Mouse (Mus musculus): ENCODE measurements around the gene Shisa7. TPM values are rescaled to one million over a fixed set of nuclear protein-coding genes. Genes with fewer than 3 reads are reported as not detected.

Shisa7 gene
- polyA plus RNA-seq, 1 experiment from 2014 or later, result 1.0 TPM

DNA sequence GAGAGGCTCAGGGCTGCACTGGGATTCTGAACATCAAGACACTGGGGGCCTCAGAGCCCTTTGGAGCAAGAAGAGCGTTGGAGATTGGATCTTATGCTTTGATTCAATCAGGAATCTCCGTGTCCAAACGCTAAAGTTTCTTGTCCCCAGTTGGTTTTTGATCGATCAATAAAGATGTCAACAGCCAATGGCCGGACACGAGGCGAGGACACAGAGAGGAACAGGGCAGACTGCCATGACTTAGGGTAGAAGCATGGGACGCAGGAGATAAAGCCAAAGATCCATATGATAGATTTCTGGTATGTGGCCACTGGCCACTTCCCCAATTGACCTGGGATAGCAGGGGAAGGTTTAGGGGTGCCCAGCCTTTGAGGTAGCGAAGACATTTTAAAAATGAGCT, 12.0 kb upstream of the Shisa7 start:
- no peak overlapping the region for H3K27ac ChIP-seq (ENCODE audit: low read length)
- no peaks in the 10 kb centered on the region for H3K27me3 ChIP-seq (ENCODE audit: control insufficient read depth, insufficient read depth, low read length)
- no peaks in the 10 kb centered on the region for H3K36me3 ChIP-seq (ENCODE audit: control insufficient read depth, insufficient read depth, low read length)
- H3K4me1 ChIP-seq (ENCODE audit: control insufficient read depth, insufficient read depth, low read length), result no peaks in the 10 kb centered on the region
- no peak for ATAC-seq (ENCODE audit: insufficient number of reproducible peaks, insufficient read depth, low FRiP score, low read depth)
- no peaks in the 10 kb centered on the region for H3K9me3 ChIP-seq (ENCODE audit: control insufficient read depth, low read depth, low read length)
- no peak overlapping the region for H3K4me3 ChIP-seq (ENCODE audit: low read depth, low read length)
- no peak overlapping the region for H3K9ac ChIP-seq (replicated peaks; ENCODE audit: low read depth, low read length)
- 85% methylated on average over 9 of the region's 9 CpGs for WGBS
- H3K4me2 ChIP-seq (replicated peaks; ENCODE audit: low read depth, low read length), result no peak overlapping the region

DNA sequence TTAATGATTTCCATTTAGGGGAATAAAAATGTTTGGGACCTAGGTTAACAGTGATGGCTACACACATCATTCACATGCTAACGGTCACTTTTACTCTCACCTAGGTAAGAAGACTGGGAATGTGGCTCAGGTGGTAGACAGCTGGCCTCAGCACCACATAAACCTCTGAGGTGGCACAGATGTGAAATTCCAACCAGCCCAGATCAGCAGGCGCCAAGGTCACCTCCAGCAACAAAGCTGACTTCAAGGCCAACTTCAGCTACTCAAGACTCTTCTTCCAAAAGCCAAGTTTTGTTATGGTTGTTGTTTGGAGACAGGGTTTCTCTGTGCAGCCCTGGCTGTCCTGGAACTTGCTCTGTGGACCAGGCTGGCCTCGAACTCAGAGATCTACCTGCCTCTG, 9.1 kb upstream of the Shisa7 start:
- no peak for ATAC-seq (ENCODE audit: insufficient number of reproducible peaks, insufficient read depth, low FRiP score, low read depth)
- Histone ChIP-seq H3K4me2 (replicated peaks; ENCODE audit: low read depth, low read length) (no peak overlapping the region), H3K27me3 (ENCODE audit: control insufficient read depth, insufficient read depth, low read length) (no peaks in the 10 kb centered on the region), H3K9ac (replicated peaks; ENCODE audit: low read depth, low read length) (no peak overlapping the region), H3K9me3 (ENCODE audit: control insufficient read depth, low read depth, low read length) (no peaks in the 10 kb centered on the region), H3K4me3 (ENCODE audit: low read depth, low read length) (no peak overlapping the region), H3K36me3 (ENCODE audit: control insufficient read depth, insufficient read depth, low read length) (no peaks in the 10 kb centered on the region), H3K4me1 (ENCODE audit: control insufficient read depth, insufficient read depth, low read length) (no peaks in the 10 kb centered on the region), H3K27ac (ENCODE audit: low read length) (no peak overlapping the region)
- 71% methylated on average over 3 of the region's 3 CpGs for WGBS

DNA sequence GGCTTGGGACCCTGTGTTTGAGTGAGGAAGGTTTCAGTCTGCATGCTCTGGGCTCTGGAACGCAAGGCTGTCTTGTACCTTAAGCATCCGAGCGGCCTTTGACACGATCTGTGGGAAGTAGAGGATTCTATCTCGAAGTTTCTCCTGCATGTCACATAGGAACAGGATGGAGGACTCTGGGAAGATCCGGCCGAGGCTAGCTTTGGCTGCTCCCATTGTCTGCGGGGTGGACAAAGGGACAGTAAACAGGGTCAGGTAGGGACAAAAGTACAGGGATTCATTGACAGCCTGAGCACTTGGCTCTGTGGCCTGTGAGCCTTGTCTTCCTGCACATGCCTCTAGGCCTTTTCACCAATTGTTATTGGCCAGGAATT, 6.8 kb upstream of the Shisa7 start:
- Histone ChIP-seq H3K9me3 (ENCODE audit: control insufficient read depth, low read depth, low read length) (no peaks in the 10 kb centered on the region), H3K4me2 (replicated peaks; ENCODE audit: low read depth, low read length) (no peak overlapping the region), H3K27me3 (ENCODE audit: control insufficient read depth, insufficient read depth, low read length) (no peaks in the 10 kb centered on the region), H3K27ac (ENCODE audit: low read length) (no peak overlapping the region), H3K9ac (replicated peaks; ENCODE audit: low read depth, low read length) (no peak overlapping the region), H3K36me3 (ENCODE audit: control insufficient read depth, insufficient read depth, low read length) (no peaks in the 10 kb centered on the region), H3K4me1 (ENCODE audit: control insufficient read depth, insufficient read depth, low read length) (no peaks in the 10 kb centered on the region), H3K4me3 (ENCODE audit: low read depth, low read length) (no peak overlapping the region)
- 72% methylated on average over 8 of the region's 8 CpGs for WGBS
- ATAC-seq (ENCODE audit: insufficient number of reproducible peaks, insufficient read depth, low FRiP score, low read depth), result no peak

DNA sequence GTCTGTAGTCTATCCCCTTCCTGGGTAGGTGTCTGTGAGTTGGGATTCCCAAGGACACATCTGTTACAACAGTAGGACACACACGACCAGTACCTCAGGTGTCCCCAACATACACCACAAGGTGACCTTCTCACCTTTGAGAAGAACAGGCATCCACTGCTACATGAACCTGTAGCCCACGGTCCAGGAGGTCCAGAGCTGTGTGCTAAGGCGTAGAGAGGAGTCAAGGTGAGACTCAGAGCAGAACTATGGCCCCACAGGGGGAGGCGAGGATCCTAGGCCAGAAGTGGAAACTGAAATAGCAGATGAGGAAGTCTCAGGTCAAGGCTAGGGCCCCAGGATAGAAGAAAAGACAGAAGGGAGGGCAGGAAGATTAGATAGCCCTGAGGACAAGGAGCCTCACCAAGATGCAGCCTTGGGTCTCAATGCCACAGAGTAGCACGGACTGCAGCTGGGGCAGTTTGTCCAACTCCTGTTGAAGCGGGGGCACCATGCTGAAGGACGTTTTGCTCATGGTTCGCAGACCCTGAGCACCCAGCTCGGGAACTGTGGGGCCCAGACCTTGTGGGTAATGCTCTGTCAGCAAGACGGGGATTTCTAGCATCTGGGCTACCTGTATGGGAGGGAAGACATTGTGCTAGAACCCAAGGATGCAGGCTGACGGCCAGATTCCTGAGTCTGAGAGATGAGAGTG, 6.3 kb upstream of the Shisa7 start:
- no peak overlapping the region for H3K9ac ChIP-seq (replicated peaks; ENCODE audit: low read depth, low read length)
- H3K9me3 ChIP-seq (ENCODE audit: control insufficient read depth, low read depth, low read length), result no peaks in the 10 kb centered on the region
- H3K36me3 ChIP-seq (ENCODE audit: control insufficient read depth, insufficient read depth, low read length), result no peaks in the 10 kb centered on the region
- WGBS, result 79% methylated on average over 11 of the region's 11 CpGs
- H3K27ac ChIP-seq (ENCODE audit: low read length), result no peak overlapping the region
- no peak overlapping the region for H3K4me3 ChIP-seq (ENCODE audit: low read depth, low read length)
- no peak overlapping the region for H3K4me2 ChIP-seq (replicated peaks; ENCODE audit: low read depth, low read length)
- H3K4me1 ChIP-seq (ENCODE audit: control insufficient read depth, insufficient read depth, low read length), result no peaks in the 10 kb centered on the region
- H3K27me3 ChIP-seq (ENCODE audit: control insufficient read depth, insufficient read depth, low read length), result no peaks in the 10 kb centered on the region
- no peak for ATAC-seq (ENCODE audit: insufficient number of reproducible peaks, insufficient read depth, low FRiP score, low read depth)

DNA sequence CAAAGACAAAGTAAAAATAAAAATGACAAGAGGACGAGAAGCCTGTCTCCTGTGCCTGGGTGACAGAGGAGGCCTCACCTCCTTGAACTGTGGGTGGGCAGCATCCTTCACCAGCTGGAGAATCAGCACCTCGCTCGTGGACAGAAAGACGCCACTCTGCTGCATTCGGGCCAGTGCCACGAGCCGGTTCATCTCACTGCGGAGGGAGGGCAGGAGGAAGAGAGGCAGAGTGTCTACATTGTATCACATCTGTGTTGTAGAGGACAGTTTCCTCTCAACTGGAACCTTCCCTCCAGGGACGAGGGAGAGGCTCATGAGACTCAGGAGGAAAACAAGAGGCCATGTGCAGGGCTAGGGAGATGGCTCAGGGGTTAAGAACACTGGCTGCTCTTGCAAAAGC, 4.9 kb upstream of the Shisa7 start:
- H3K36me3 ChIP-seq (ENCODE audit: control insufficient read depth, insufficient read depth, low read length), result no peaks in the 10 kb centered on the region
- peaks cover 2% of the 10 kb centered on the region; the same call in 1 of the 2 replicates for H3K27me3 ChIP-seq (ENCODE audit: control insufficient read depth, insufficient read depth, low read length)
- no peak for ATAC-seq (ENCODE audit: insufficient number of reproducible peaks, insufficient read depth, low FRiP score, low read depth)
- WGBS, result 61% methylated on average over 9 of the region's 9 CpGs
- no peaks in the 10 kb centered on the region for H3K9me3 ChIP-seq (ENCODE audit: control insufficient read depth, low read depth, low read length)
- H3K4me3 ChIP-seq (ENCODE audit: low read depth, low read length), result no peak overlapping the region
- H3K4me2 ChIP-seq (replicated peaks; ENCODE audit: low read depth, low read length), result no peak overlapping the region
- H3K4me1 ChIP-seq (ENCODE audit: control insufficient read depth, insufficient read depth, low read length), result peaks cover 4% of the 10 kb centered on the region; the same call in 1 of the 2 replicates
- H3K9ac ChIP-seq (replicated peaks; ENCODE audit: low read depth, low read length), result no peak overlapping the region
- no peak overlapping the region for H3K27ac ChIP-seq (ENCODE audit: low read length)

DNA sequence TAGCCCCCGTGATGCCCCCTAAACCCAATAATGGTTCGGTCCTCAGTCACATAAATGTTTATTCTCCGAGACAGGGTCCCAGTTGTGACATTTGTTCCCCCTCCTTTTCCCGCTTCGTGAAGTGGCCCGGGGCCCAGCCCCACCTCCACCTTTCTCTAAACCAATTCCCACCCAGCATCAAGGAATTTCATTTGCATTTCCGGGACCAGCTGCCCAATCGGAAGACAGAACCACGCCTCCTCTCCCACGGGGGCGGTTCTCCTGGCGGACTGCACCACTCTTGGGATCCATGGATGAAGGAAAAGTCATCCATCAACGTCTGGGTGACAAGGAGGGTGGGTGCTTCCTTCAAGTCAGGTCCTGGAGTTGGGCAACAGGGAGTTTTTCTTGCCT, 417 bp upstream of the Shisa7 start:
- Histone ChIP-seq H3K27me3 (ENCODE audit: control insufficient read depth, insufficient read depth, low read length) (peaks cover 23% of the 10 kb centered on the region), H3K4me2 (replicated peaks; ENCODE audit: low read depth, low read length) (peak overlapping the region; percentile 93), H3K9ac (replicated peaks; ENCODE audit: low read depth, low read length) (0 out of 2 replicates have a peak overlapping the region, but pooled peaks have one; percentile 14), H3K36me3 (ENCODE audit: control insufficient read depth, insufficient read depth, low read length) (no peaks in the 10 kb centered on the region), H3K4me1 (ENCODE audit: control insufficient read depth, insufficient read depth, low read length) (peaks cover 22% of the 10 kb centered on the region), H3K4me3 (ENCODE audit: low read depth, low read length) (peak overlapping the region; percentile 41), H3K9me3 (ENCODE audit: control insufficient read depth, low read depth, low read length) (no peaks in the 10 kb centered on the region), H3K27ac (ENCODE audit: low read length) (no peak overlapping the region)
- 0% methylated on average over 13 of the region's 13 CpGs for WGBS
- peak; percentile 86 for ATAC-seq (ENCODE audit: insufficient number of reproducible peaks, insufficient read depth, low FRiP score, low read depth)

DNA sequence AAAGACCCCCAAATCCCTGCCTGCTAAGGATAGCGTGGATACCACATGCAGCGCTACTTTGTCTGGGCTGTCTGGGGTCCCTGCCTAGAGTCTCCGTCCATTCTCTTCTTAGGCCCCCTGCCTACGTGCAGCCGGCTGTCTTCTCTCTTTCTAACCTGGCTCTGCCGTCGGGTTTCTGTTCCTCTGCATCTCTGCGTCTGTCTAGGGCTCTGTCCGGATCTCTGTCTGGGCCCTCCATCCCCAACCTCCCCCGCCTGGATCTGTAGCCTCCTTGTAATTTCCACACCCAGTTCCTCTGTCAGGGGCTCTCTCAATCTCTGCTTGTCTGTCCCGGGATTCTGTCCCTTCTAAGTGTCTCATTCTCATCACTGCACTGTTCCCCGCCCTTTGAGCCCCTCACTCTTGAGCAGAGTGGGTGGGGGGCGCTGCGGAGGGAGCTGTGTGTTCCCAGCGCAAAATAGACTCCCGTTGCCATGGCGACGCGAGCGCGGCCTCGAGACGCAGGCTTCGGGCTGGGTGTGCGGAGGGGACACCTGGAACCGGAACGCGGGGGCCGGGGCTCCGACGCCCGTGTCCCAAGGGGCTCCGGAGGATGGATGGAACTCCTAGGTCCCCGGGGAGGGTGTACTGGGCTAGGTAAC, 772 bp downstream of the Shisa7 start:
- H3K4me2 ChIP-seq (replicated peaks; ENCODE audit: low read depth, low read length), result peak overlapping the region; percentile 93
- no peaks in the 10 kb centered on the region for H3K9me3 ChIP-seq (ENCODE audit: control insufficient read depth, low read depth, low read length)
- H3K4me1 ChIP-seq (ENCODE audit: control insufficient read depth, insufficient read depth, low read length), result peaks cover 22% of the 10 kb centered on the region
- peak overlapping the region; percentile 41 for H3K4me3 ChIP-seq (ENCODE audit: low read depth, low read length)
- WGBS, result 2% methylated on average over 34 of the region's 34 CpGs
- H3K9ac ChIP-seq (replicated peaks; ENCODE audit: low read depth, low read length), result no peak overlapping the region; the same call in 1 of the 2 replicates
- H3K27me3 ChIP-seq (ENCODE audit: control insufficient read depth, insufficient read depth, low read length), result peaks cover 23% of the 10 kb centered on the region
- peak; percentile 26; the same call in 1 of the 2 replicates for ATAC-seq (ENCODE audit: insufficient number of reproducible peaks, insufficient read depth, low FRiP score, low read depth)
- H3K36me3 ChIP-seq (ENCODE audit: control insufficient read depth, insufficient read depth, low read length), result no peaks in the 10 kb centered on the region
- no peak overlapping the region; the same call in 1 of the 2 replicates for H3K27ac ChIP-seq (ENCODE audit: low read length)

DNA sequence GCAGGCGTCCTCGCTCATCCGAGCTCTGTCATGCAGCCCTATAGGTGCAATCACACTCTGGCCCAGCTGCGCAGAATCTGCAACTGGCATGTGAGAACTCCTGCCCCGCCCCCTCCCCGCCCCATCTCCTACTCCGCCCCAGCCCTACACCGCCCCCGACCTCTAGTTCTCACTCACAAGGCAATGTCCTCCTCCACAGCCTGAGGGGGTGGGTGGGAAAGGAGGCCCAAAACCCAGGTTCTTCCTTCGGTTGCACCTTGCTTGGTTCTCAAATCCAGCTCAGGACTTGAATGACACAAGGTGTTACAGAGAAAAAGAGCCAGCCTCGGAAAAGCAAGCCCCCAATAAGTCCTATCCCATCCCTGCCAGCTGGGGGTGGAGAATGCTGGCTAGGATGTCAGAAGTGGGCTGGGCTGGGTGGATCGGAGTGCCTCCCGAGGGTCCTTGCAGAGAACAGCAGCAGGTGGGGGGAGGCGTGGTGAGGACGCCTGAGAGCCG, 1.8 kb downstream of the Shisa7 start:
- Histone ChIP-seq H3K4me2 (replicated peaks; ENCODE audit: low read depth, low read length) (peak overlapping the region; percentile 32), H3K36me3 (ENCODE audit: control insufficient read depth, insufficient read depth, low read length) (no peaks in the 10 kb centered on the region), H3K27me3 (ENCODE audit: control insufficient read depth, insufficient read depth, low read length) (peaks cover 23% of the 10 kb centered on the region), H3K9me3 (ENCODE audit: control insufficient read depth, low read depth, low read length) (no peaks in the 10 kb centered on the region), H3K27ac (ENCODE audit: low read length) (no peak overlapping the region), H3K9ac (replicated peaks; ENCODE audit: low read depth, low read length) (no peak overlapping the region), H3K4me1 (ENCODE audit: control insufficient read depth, insufficient read depth, low read length) (peaks cover 22% of the 10 kb centered on the region), H3K4me3 (ENCODE audit: low read depth, low read length) (peak overlapping the region; percentile 15; the same call in 1 of the 2 replicates)
- under 1% methylated on average over 16 of the region's 16 CpGs for WGBS
- peak; percentile 57; the same call in 1 of the 2 replicates for ATAC-seq (ENCODE audit: insufficient number of reproducible peaks, insufficient read depth, low FRiP score, low read depth)
